Mouse (Mus musculus): ENCODE measurements around the gene Rcc2. TPM values are rescaled to one million over a fixed set of nuclear protein-coding genes. Genes with fewer than 3 reads are reported as not detected.

The Rcc2 gene
- total RNA-seq, 2 experiments from 2014 or later = 89.8 to 94.3 TPM

- DNase-seq (ENCODE audit: low spot score in 2 of 2) = no peak
Measured at GRCm38 (mm10) chr4:140708297-140708927, 8.1 kb downstream of the Rcc2 start.

GRCm38 (mm10) chr4:140709111-140709510 lies 8.8 kb downstream of the Rcc2 start:
- no peak for DNase-seq (ENCODE audit: low spot score in 2 of 2)

- no peak for DNase-seq (ENCODE audit: low spot score in 2 of 2)
Measured at GRCm38 (mm10) chr4:140709617-140710016, 9.3 kb downstream of the Rcc2 start.

- DNase-seq (ENCODE audit: low spot score in 2 of 2) = no peak
Measured at GRCm38 (mm10) chr4:140710781-140711180, 10.4 kb downstream of the Rcc2 start.

- no peak for DNase-seq (ENCODE audit: low spot score in 2 of 2)
Measured at GRCm38 (mm10) chr4:140711360-140711759, 11.0 kb downstream of the Rcc2 start.

GRCm38 (mm10) chr4:140713480-140714365 lies 13.4 kb downstream of the Rcc2 start:
- DNase-seq (ENCODE audit: low spot score in 2 of 2) = peak; percentile 98 to 99

- no peak for DNase-seq (ENCODE audit: low spot score in 2 of 2)
Measured at GRCm38 (mm10) chr4:140714586-140714985, 14.2 kb downstream of the Rcc2 start.

- no peak for DNase-seq (ENCODE audit: low spot score in 2 of 2)
Measured at GRCm38 (mm10) chr4:140716994-140717393, 16.7 kb downstream of the Rcc2 start.

- DNase-seq (ENCODE audit: low spot score in 2 of 2) = no peak
Measured at GRCm38 (mm10) chr4:140718436-140718835, 18.1 kb downstream of the Rcc2 start.

- no peak for DNase-seq (ENCODE audit: low spot score in 2 of 2)
Measured at GRCm38 (mm10) chr4:140720091-140720490, 19.8 kb downstream of the Rcc2 start.

GRCm38 (mm10) chr4:140721968-140722490 lies 21.7 kb downstream of the Rcc2 start:
- DNase-seq (ENCODE audit: low spot score in 2 of 2) = no peak

GRCm38 (mm10) chr4:140722710-140723109 lies 22.4 kb downstream of the Rcc2 start:
- no peak for DNase-seq (ENCODE audit: low spot score in 2 of 2)

GRCm38 (mm10) chr4:140723192-140723591 lies 22.9 kb downstream of the Rcc2 start:
- DNase-seq (ENCODE audit: low spot score in 2 of 2) = no peak

- no peak for DNase-seq (ENCODE audit: low spot score in 2 of 2)
Measured at GRCm38 (mm10) chr4:140723801-140724200, 23.5 kb downstream of the Rcc2 start.

GRCm38 (mm10) chr4:140724739-140725138 lies 24.4 kb downstream of the Rcc2 start:
- DNase-seq (ENCODE audit: low spot score in 2 of 2) = peak in 1 of 2 experiments; percentile 53

GRCm38 (mm10) chr4:140726907-140727306 lies 26.6 kb downstream of the Rcc2 start:
- DNase-seq (ENCODE audit: low spot score in 2 of 2) = no peak

- no peak for DNase-seq (ENCODE audit: low spot score in 2 of 2)
Measured at GRCm38 (mm10) chr4:140731654-140732053, 31.3 kb downstream of the Rcc2 start.

- no peak for DNase-seq (ENCODE audit: low spot score in 2 of 2)
Measured at GRCm38 (mm10) chr4:140732871-140733270, 32.5 kb downstream of the Rcc2 start.

GRCm38 (mm10) chr4:140740655-140741054 lies 40.3 kb downstream of the Rcc2 start:
- no peak for DNase-seq (ENCODE audit: low spot score in 2 of 2)

GRCm38 (mm10) chr4:140741401-140741800 lies 41.1 kb downstream of the Rcc2 start:
- peak; percentile 19 to 26 for DNase-seq (ENCODE audit: low spot score in 2 of 2)

GRCm38 (mm10) chr4:140742543-140742942 lies 42.2 kb downstream of the Rcc2 start, which contains the start of gene Padi6:
Padi6 (minus strand) TSS chr4:140742643.
- DNase-seq (ENCODE audit: low spot score in 2 of 2) = no peak

GRCm38 (mm10) chr4:140743086-140743485 lies 42.7 kb downstream of the Rcc2 start:
- DNase-seq (ENCODE audit: low spot score in 2 of 2) = no peak
